Mouse (Mus musculus): ENCODE results near the gene Fgd3.

GRCm38 (mm10) chr13:49243492-49243891 lies 76.6 kb downstream of the Fgd3 start:
- TF ChIP-seq CTCF (IDR thresholded peaks at IDR 0.05; ENCODE audit: borderline replicate concordance, insufficient read depth, low read depth, low read length) (no peak), POLR2A (IDR thresholded peaks at IDR 0.05; ENCODE audit: borderline replicate concordance, insufficient read depth, low read length) (no peak)

Measured in cerebellum, adult 2 months (tissue).